Mouse (Mus musculus) activated CD4-positive, CD25-positive, alpha-beta regulatory T cell, adult 9 weeks (primary cell): ENCODE results near the gene Cyp2c68. TPM values are rescaled to one million over a fixed set of nuclear protein-coding genes. Genes with fewer than 3 reads are reported as not detected.

Experiments used
- polyA plus RNA-seq: library from polyadenylated mRNA; unstranded; fragments of 100-300 nt; shearing (Covaris generic); gene quantifications from one replicate; pipeline ENCODE4 v1.2.1, GENCODE M21; 2017

The Cyp2c68 gene
- not detected for polyA plus RNA-seq

GRCm38 (mm10) chr19:39740920-39741319 lies at the start of gene Cyp2c68:
Gene Cyp2c68, minus strand, starts transcription at chr19:39741054.

DNA sequence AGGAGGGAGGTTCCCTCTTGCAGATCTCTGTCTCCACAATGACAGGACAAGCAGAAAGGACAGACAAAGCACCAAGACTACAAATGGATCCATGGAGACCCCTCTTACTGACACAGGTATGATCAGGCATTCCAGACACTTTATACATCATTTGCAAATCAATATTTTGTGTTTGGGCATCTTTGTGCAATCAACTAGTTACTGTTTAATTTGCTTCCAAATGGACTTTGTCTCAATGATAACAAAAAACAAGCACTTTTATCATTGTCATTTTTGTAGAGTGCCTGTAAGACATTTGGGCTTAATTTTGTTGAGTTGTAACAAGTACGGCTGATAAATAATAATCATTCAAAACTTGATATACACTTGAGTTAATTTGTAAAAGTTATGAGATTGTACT lies 91.9 kb downstream of the Cyp2c68 start, which contains the start of gene Cyp2c67:
TSS of gene Cyp2c67 (minus strand) at position 114 of the 400 bp plus-strand sequence.

Other genes with a start within 250 kb of the Cyp2c68 start
- not detected for gene Cyp2c39, start 230.2 kb downstream of the Cyp2c68 start, polyA plus RNA-seq
- not detected for gene Cyp2c67, start 92.0 kb downstream of the Cyp2c68 start, polyA plus RNA-seq
- not detected for gene Cyp2c40, start 71.8 kb upstream of the Cyp2c68 start, polyA plus RNA-seq
- gene Cyp2c69, start 145.7 kb upstream of the Cyp2c68 start, polyA plus RNA-seq: not detected